Mouse (Mus musculus) c-Kit-positive CD71-positive TER-119-negative erythroid progenitor cells, embryonic 14.5 days (primary cell): ENCODE measurements around the gene Mast4.
A peak's percentile ranks its signal among the peaks of the same experiment; 100 is the strongest.

Experiments used
- DNase-seq: peaks from one replicate; pipeline ENCODE4 v3.0.0-alpha.2; 2013; ENCODE audit warnings: low read depth

Gene Mast4

DNA sequence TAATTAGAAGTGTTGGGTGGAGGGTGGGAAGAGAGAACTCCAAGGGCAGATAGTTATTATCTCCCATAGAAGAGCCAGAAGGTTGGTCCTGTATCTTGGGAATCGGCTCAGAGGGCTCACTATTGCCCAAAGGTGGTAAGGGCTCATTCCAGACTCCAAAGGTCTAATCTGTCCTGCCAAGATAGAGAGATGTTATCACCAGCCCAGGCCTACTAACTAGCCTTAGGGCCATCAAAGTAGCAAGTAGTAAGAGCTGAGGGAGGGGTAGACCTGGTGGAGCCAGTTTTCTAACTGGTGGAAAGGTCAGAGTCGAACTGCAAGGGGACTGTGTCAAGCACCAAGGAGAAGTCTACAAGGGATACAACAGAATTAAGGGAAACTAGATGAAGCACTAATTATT, 470.2 kb downstream of the Mast4 start:
- no peak for DNase-seq

- DNase-seq = no peak
Measured at GRCm38 (mm10) chr13:102862981-102863380, 471.3 kb downstream of the Mast4 start.

- DNase-seq = no peak
Measured at GRCm38 (mm10) chr13:102862397-102862796, 471.9 kb downstream of the Mast4 start.

DNA sequence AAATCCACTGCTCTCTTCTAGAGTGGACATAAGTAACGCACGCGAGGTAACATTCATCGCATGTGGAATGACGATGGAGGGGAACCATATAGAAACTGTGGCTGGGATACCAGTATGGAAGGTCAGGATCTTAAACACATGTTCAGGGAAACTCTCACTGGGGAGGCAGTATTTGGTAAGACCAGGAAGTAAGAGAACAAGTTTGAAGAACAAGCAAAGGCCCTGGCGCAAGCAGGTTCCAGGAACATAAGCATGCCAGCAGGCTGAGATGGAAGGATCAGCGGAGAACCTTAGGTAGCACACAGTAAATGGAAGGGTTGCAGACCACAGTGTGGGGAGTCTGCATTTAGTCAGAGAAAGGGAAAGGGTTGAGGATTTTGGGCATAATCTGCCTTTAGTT, 473.6 kb downstream of the Mast4 start:
- no peak for DNase-seq

DNA sequence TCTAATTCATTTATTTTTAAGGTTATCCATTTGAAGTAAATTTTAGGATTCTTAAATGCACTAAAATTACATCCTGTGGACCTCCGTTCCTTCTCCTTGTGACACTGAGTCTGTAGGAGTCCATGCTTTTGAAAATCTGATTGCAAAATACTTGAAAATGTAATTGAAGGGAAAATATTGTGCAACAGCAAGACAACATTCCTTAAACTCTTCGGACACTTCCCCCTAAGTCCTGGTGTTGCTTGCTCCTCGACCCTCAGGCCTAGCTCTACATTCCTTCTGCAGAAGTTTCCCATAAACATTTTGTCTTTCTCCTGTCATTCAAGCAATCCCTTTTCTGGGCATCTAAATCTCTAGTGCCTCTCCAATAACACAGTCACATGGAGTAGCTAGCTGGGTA, 474.2 kb downstream of the Mast4 start:
- no peak for DNase-seq

DNA sequence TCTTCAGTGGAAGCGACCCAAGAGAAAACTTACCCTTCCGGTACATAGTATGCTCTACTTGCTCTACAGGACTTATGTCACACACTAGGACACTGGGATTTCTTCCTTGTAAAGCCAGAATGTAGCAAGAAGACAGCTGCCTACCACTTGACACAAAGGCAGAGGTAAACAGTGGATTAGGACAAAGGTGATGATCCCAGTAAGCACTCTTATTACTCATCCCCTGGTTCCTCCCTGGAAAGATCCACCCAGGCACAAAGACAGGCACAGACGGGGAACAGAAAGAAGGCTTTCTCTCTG, 476.8 kb downstream of the Mast4 start:
- DNase-seq = no peak

DNA sequence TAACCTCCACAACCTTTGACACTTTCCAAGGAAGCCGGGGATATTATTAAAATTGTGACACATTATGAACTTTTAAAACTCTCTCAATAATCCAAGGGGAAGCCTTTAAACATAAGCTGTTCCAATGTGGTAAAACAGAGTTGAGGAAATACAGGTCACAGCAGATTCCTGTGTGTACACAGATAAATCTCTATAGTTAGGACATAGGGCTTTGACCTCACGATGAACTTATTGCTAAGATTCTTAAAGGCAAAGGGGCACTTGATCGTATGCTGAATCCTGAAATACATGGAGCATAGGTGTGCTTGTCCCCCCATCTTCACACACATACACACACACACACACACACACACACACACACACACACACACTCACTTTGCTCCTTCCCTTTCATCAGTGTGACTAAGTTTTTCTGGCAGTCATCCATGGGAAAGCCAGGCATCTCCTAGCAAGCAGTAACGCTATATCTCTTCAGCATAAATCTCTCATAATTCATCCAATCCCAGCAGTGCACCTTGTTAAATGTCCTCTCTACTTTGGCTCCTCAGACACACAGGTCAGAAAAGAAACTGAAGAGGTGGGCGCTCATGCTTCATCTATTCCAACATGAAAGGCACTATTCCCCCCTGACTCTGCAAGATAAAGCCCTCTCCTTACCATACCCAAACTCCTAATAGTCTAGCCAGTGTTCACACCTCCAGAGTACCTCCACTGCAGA, 477.3 kb downstream of the Mast4 start:
- DNase-seq = no peak

- no peak for DNase-seq
Measured at GRCm38 (mm10) chr13:102852865-102853264, 481.4 kb downstream of the Mast4 start.

DNA sequence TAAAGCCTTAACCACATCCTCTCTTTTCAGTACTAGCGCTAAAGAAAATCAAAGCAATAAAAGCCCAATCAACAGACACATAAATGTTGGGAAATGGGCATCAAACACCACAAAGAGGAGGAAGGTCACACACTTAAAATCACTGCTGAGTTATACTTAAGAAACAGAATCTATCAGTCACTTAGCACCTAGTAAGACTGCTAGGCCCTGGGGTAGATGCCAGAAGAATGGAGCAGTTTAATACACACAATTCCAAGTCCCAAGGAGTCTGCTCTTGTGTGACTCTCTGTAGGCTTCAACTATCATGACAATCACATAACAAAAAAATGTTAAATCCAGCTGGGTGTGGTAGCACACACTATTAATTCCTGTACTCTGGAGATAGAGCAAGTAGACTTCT, 483.0 kb downstream of the Mast4 start:
- no peak for DNase-seq

DNA sequence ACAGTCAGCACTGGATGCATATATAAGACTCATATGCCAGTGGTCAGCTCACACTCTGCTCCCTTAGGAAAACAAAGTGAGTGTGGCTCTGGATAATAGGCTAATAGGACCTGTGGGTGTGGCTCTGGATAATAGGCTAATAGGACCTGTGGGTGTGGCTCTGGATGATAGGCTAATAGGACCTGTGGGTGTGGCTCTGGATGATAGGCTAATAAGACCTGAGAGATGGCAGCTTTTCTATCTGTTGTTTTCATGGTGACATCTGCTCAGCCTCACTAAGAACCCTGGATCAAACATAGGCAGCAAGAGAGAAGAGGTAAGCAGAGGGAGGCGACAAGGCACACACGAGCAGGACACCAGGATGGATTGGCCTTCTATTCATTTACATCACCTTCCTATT, 483.7 kb downstream of the Mast4 start:
- peak; percentile 15 for DNase-seq

- no peak for DNase-seq
Measured at GRCm38 (mm10) chr13:102849068-102849467, 485.2 kb downstream of the Mast4 start.

DNA sequence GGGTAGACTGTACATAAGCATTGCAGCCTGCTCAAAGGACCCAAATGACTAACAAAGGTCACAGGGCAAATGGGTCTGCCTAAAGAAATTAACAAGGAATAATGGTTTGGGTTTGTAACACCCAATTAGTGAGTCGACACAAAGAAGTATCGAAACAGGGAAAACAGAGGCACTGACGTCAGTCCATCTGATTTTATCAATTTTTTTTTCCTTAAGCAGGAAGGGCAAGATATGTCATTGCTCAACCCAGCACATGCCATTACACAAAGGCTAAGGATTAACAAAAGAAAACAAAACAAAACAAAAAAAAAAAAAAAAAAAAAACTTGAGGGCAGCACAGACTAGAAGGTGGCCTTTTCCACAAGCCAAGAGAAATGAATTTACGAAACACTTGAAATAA, 487.8 kb downstream of the Mast4 start:
- no peak for DNase-seq

DNA sequence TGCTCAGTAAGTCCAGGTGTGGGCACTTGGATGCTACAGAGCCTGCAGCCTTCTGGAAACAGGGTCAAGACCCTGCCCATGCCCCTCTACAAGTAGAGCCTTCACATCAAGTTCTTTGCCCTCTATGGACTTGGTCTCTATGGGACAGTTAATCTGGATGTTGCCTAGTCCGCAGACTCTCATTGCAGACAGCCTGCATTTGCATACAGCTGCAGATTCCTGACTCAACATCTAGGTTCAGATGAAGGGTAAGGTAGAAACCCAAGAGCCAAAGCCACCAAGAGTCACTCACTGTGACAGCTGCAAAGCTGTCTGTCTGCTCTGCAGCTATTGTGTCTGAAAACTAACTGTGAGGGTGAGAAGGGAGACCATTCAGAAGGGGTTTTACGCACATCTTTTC, 491.6 kb downstream of the Mast4 start:
- DNase-seq = no peak

GRCm38 (mm10) chr13:102842237-102842636, 492.1 kb downstream of the Mast4 start:
- no peak for DNase-seq

GRCm38 (mm10) chr13:102839741-102840482, 494.4 kb downstream of the Mast4 start:
- no peak for DNase-seq

DNA sequence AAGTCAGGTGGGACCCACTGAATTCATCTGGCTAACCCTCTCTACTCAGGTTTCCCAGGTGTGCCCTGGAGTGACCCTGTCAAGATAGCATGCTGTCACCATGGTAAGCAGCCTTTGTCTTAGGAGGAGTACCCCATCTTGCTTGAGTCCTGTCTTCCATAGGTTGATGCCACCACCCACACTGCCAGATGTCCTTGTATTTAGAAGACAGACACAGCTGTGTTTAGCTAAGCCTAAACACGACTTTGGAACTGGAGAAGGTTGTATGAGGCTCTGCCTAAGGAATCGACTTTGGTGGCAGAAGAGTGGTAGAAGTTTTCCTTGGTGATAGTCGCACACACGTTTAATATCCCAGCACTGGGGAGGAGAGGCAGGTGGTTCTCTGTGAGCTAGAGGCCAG, 496.9 kb downstream of the Mast4 start:
- no peak for DNase-seq

DNA sequence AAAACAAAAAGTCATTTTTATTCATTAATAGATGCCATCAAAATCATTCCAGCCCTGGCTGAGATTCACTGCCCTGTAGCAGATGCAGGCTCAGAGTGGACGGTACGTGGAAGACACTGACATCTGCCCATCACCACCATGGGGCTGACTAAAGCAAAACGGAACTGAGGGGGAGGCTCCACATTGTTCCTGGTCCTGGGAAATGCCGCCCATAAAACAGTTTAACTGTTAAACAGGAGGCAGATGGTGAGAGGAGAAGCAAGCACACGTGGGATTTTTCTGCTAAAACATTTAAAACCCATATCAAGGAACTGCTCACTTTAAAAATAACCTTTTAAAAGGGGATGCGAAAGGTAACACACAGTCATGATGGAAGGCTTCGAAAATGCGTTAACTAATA, 499.0 kb downstream of the Mast4 start:
- no peak for DNase-seq

GRCm38 (mm10) chr13:102818287-102818686, 516.0 kb downstream of the Mast4 start:
- no peak for DNase-seq

DNA sequence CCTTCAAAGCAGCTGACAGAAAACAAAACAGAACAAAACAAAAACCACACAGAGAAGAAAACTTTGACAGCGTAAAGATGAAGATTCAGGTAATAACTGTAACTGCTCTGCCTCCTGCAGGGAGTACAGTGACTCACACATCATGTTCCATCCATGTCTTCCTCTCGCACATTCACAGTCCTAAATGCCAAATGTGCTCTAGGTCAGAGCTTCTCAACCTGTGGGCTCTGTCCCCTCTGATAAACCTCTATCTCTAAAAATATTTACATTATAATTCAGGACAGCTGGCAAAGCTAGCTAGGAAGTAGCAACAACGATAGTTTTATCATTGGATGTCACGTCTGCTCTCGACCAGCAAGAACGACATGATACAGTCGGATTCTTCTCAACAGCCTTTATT, 517.6 kb downstream of the Mast4 start:
- no peak for DNase-seq

DNA sequence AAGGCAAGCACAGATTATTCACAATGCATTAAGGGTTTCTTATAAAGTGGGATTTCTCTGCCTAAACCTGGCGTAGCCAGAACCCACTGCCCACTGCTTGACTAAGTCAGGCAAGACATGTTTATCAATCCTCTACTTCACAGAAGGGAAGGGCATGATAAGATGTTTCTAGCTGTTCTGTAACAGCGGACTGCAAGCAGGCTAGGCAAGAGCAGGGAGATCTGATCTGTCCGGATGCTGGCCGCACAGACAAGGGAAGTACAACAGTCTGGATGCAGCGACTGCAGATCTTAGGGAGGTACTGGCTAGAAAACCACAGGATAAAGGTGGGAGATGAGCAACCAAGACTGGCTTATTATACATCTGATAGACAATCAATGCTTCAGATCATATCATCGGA, 519.1 kb downstream of the Mast4 start:
- DNase-seq = no peak

DNA sequence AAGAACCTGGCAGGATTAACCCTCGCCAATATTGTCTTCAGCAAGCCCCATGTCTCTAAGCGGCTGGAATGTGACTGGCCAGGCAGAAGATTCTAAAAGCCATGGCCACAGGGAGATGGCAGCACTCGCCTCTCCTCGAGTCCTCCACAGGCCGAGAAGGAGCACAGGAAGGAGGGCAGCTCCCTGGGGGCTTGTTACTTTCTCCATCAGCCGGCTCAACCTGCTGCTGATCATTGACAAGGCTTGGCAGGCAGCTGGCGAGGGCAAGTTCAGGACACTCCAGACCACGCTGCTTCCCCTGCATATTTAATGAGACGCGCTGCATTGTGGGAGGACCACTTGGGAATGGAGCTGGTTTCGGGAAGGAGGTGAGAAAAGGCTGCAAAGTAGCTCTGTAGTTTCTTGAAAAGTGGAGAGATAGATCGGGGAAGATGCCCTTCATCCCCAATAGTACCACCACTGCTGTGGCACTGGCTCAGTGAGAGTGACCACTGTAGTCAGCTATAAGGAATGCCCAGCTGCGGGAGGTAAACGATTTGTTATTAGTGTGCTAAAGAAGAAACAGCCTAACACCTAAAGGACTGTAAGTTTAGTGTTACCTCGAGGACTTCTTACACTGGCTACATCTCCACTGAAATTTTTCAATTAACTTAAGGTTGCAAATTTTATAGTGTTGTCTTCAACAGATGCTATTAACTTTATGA, 523.0 kb downstream of the Mast4 start:
- no peak for DNase-seq

GRCm38 (mm10) chr13:102806652-102807051, 527.6 kb downstream of the Mast4 start:
- DNase-seq = no peak

DNA sequence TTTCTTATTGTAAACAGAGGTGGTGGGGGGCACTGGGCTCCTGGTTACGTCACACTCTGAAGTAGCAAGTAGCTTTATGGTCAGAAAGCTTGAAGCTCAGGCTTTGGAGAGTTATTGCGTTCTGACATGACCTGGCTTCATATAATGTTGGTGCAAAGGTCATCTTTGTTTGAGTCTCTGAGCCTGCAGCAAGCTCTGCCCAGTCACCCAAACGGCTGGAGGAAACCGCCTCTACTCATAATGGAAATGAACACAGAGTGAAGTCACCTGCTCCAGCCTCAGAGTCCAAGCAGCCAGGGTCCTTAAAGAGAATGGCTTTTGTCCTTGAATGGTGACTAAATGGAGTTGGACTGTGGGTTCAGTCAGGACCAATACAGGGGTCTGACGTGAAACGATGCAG, 529.1 kb downstream of the Mast4 start:
- no peak for DNase-seq
